Mouse (Mus musculus) CD4-positive, CD25-positive, alpha-beta regulatory T cell, adult 9 weeks (primary cell): ENCODE measurements around the gene Gm13285. TPM values are rescaled to one million over a fixed set of nuclear protein-coding genes. Genes with fewer than 3 reads are reported as not detected.

Experiments used
- polyA plus RNA-seq: library from polyadenylated mRNA; unstranded; fragments of 100-300 nt; shearing (Covaris generic); gene quantifications from one replicate; pipeline ENCODE4 v1.2.1, GENCODE M21; 2017

The Gm13285 gene
- polyA plus RNA-seq, 1 experiment from 2014 or later = 0.76 TPM

Other genes with a start within 250 kb of the Gm13285 start
- gene Ifna15, start 241.4 kb upstream of the Gm13285 start, polyA plus RNA-seq = not detected
- gene Ifna14, start 227.9 kb upstream of the Gm13285 start, polyA plus RNA-seq = not detected
- gene Ifna9, start 207.3 kb upstream of the Gm13285 start, polyA plus RNA-seq = not detected
- gene Ifna12, start 196.3 kb upstream of the Gm13285 start, polyA plus RNA-seq = not detected
- gene C87499, start 165.3 kb upstream of the Gm13285 start, polyA plus RNA-seq = not detected
- not detected for gene Ifna13, start 155.2 kb upstream of the Gm13285 start, polyA plus RNA-seq
- gene Ifna16, start 122.7 kb upstream of the Gm13285 start, polyA plus RNA-seq = not detected
- not detected for gene Ifna2, start 115.8 kb upstream of the Gm13285 start, polyA plus RNA-seq
- gene Ifnab, start 108.3 kb upstream of the Gm13285 start, polyA plus RNA-seq = not detected
- not detected for gene Gm26566, start 77.9 kb upstream of the Gm13285 start, polyA plus RNA-seq
- gene Klhl9, start 77.2 kb upstream of the Gm13285 start, polyA plus RNA-seq = 13.5 TPM
- gene Gm13271, start 44.8 kb upstream of the Gm13285 start, polyA plus RNA-seq = not detected
- gene Gm13283, start 39.5 kb upstream of the Gm13285 start, polyA plus RNA-seq = not detected
- gene Gm13290, start 25.8 kb upstream of the Gm13285 start, polyA plus RNA-seq = not detected
- not detected for gene Gm13289, start 22.7 kb upstream of the Gm13285 start, polyA plus RNA-seq
- not detected for gene Gm13272, start 19.8 kb upstream of the Gm13285 start, polyA plus RNA-seq
- 0.32 TPM for gene Ifnz, start 17.5 kb upstream of the Gm13285 start, polyA plus RNA-seq
- not detected for gene Gm13276, start 14.0 kb upstream of the Gm13285 start, polyA plus RNA-seq
- not detected for gene Gm13277, start 11.0 kb upstream of the Gm13285 start, polyA plus RNA-seq
- gene Gm13278, start 8.1 kb upstream of the Gm13285 start, polyA plus RNA-seq = not detected
- gene Gm13275, start 5.2 kb upstream of the Gm13285 start, polyA plus RNA-seq = not detected
- not detected for gene Gm13279, start 2.3 kb upstream of the Gm13285 start, polyA plus RNA-seq
- gene Gm13287, start 3.6 kb downstream of the Gm13285 start, polyA plus RNA-seq = not detected
- not detected for gene Gm13288, start 5.9 kb downstream of the Gm13285 start, polyA plus RNA-seq
- not detected for gene Ifna7, start 16.6 kb downstream of the Gm13285 start, polyA plus RNA-seq
- not detected for gene Ifna11, start 20.3 kb downstream of the Gm13285 start, polyA plus RNA-seq
- gene Ifna6, start 27.8 kb downstream of the Gm13285 start, polyA plus RNA-seq = not detected
- not detected for gene Ifna5, start 35.9 kb downstream of the Gm13285 start, polyA plus RNA-seq
- not detected for gene Ifna4, start 42.2 kb downstream of the Gm13285 start, polyA plus RNA-seq
- gene Ifna1, start 50.4 kb downstream of the Gm13285 start, polyA plus RNA-seq = not detected
- not detected for gene Ifne, start 80.5 kb downstream of the Gm13285 start, polyA plus RNA-seq